Mouse (Mus musculus) G1E (cell line): ENCODE data around the gene Foxk2.
"Not testable (repeated sequence)": the region's sequence is repeated elsewhere in the genome, so short reads cannot be mapped to it uniquely, and the experiment has no call there.

ENCODE experiments used
- CTCF ChIP-seq: IDR thresholded peaks from 2 replicates; pipeline ENCODE4 v1.5.1; 2012; ENCODE audit warnings: low read depth, low read length, inconsistent platforms, mixed read lengths
- GATA1 ChIP-seq: IDR thresholded peaks from 2 replicates; pipeline ENCODE4 v1.6.1; 2012; ENCODE audit warnings: borderline replicate concordance, low read length, inconsistent platforms, mixed read lengths
- TAL1 ChIP-seq: conservative IDR thresholded peaks from 2 replicates; pipeline ENCODE4 v1.6.1; 2012; ENCODE audit warnings: low read depth, low read length, inconsistent platforms, mixed read lengths

GRCm38 (mm10) chr11:121342423-121342822 is 82.6 kb downstream of the Foxk2 start:
- TF ChIP-seq CTCF, TAL1, GATA1: not testable (repeated sequence)
